Mouse (Mus musculus) kidney, adult 11 months (tissue): Measurements from ENCODE around the gene Ky.

Source experiments
- DNase-seq: peaks from one replicate; pipeline ENCODE4 v3.0.0; 2022

Ky gene

GRCm38 (mm10) chr9:102505700-102506585 lies at the start of gene Ky:
Gene Ky, plus strand, starts transcription at chr9:102505750.
- DNase-seq, result no peak

- no peak for DNase-seq
Observed at GRCm38 (mm10) chr9:102462251-102462650, 43.3 kb upstream of the Ky start.

GRCm38 (mm10) chr9:102465044-102465443 lies 40.5 kb upstream of the Ky start:
- DNase-seq, result no peak

GRCm38 (mm10) chr9:102465726-102466125 lies 39.8 kb upstream of the Ky start:
- DNase-seq, result no peak

GRCm38 (mm10) chr9:102470076-102470819 lies 35.3 kb upstream of the Ky start:
- DNase-seq, result no peak

- no peak for DNase-seq
Observed at GRCm38 (mm10) chr9:102477767-102478450, 27.6 kb upstream of the Ky start.

- no peak for DNase-seq
Observed at GRCm38 (mm10) chr9:102478451-102478835, 27.1 kb upstream of the Ky start.

GRCm38 (mm10) chr9:102479022-102479421 lies 26.5 kb upstream of the Ky start:
- no peak for DNase-seq

GRCm38 (mm10) chr9:102492031-102492795 lies 13.3 kb upstream of the Ky start:
- no peak for DNase-seq

- DNase-seq, result no peak
Observed at GRCm38 (mm10) chr9:102493044-102493443, 12.5 kb upstream of the Ky start.

- no peak for DNase-seq
Observed at GRCm38 (mm10) chr9:102493916-102494315, 11.6 kb upstream of the Ky start.

GRCm38 (mm10) chr9:102494454-102494853 lies 11.1 kb upstream of the Ky start:
- DNase-seq, result no peak

- DNase-seq, result no peak
Observed at GRCm38 (mm10) chr9:102495266-102495665, 10.3 kb upstream of the Ky start.

GRCm38 (mm10) chr9:102496481-102497041 lies 9.0 kb upstream of the Ky start:
- no peak for DNase-seq

GRCm38 (mm10) chr9:102497089-102497690 lies 8.4 kb upstream of the Ky start:
- no peak for DNase-seq

- no peak for DNase-seq
Observed at GRCm38 (mm10) chr9:102497833-102498430, 7.6 kb upstream of the Ky start.

- no peak for DNase-seq
Observed at GRCm38 (mm10) chr9:102498701-102499100, 6.8 kb upstream of the Ky start.

GRCm38 (mm10) chr9:102499266-102499665 lies 6.3 kb upstream of the Ky start:
- DNase-seq, result no peak

- DNase-seq, result no peak
Observed at GRCm38 (mm10) chr9:102499746-102500145, 5.8 kb upstream of the Ky start.

GRCm38 (mm10) chr9:102501113-102501512 lies 4.4 kb upstream of the Ky start:
- no peak for DNase-seq

- no peak for DNase-seq
Observed at GRCm38 (mm10) chr9:102502015-102502633, 3.4 kb upstream of the Ky start.
